Mouse (Mus musculus): ENCODE results near the gene Mb.

DNA sequence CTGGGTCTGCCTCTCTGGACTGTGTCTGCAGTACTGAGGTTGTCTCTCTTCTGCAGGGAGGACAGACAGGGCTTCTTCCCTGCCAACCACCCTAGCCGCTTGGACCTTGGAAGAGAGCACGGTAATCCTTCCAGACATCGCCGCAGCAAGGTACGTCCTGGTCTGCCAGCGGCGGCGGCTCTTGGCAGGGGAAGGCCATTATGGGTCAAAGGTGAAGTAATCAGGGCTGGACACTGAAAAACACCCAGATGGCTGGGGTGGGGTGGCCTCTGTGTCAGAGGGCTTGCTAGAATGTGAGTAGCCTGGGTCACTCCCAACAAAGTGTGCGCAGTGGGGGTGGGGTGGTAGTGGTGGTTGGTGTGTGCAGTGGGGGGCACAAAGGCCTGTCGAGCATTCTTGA, 4.9 kb downstream of the Mb start:
- TF ChIP-seq TAL1 (IDR thresholded peaks at IDR 0.05; ENCODE audit: low read length) = no peak
- no peak for TF ChIP-seq GATA1 (IDR thresholded peaks at IDR 0.05; ENCODE audit: low read length)
